Mouse (Mus musculus) midbrain, embryonic 16.5 days (tissue): ENCODE measurements around the gene Cfap97d1. TPM values are rescaled to one million over a fixed set of nuclear protein-coding genes. Genes with fewer than 3 reads are reported as not detected.
A peak's percentile ranks its signal among the peaks of the same experiment; 100 is the strongest.

Experiments
- ATAC-seq: fragments of 200-750 bp; cut with Nextera tagmentation; 2 replicates; pipeline ENCODE4 v1.8.0; 2017; ENCODE audit warnings: moderate TSS enrichment
- H3K27ac ChIP-seq: fragments of 300-500 bp; sonication (generic); 2 replicates; pipeline ENCODE4 v1.5.1; 2014; ENCODE audit warnings: mild to moderate bottlenecking, low read length, mixed read lengths
- H3K27me3 ChIP-seq: fragments of 300-500 bp; sonication (generic); 2 replicates; pipeline ENCODE4 v1.6.1; 2014; ENCODE audit warnings: low read depth, low read length, mixed read lengths; ENCODE audit not compliant: control insufficient read depth, insufficient read depth
- H3K36me3 ChIP-seq: fragments of 300-500 bp; sonication (generic); 2 replicates; pipeline ENCODE4 v1.6.1; 2014; ENCODE audit warnings: mild to moderate bottlenecking, low read length, moderate library complexity, mixed read lengths; ENCODE audit not compliant: control insufficient read depth, insufficient read depth
- H3K4me1 ChIP-seq: fragments of 300-500 bp; sonication (generic); 2 replicates; pipeline ENCODE4 v1.6.1; 2014; ENCODE audit warnings: mild to moderate bottlenecking, low read length, mixed read lengths; ENCODE audit not compliant: control insufficient read depth, insufficient read depth
- H3K4me2 ChIP-seq: fragments of 300-500 bp; sonication (generic); 2 replicates; pipeline ENCODE4 v1.6.1; 2014; ENCODE audit warnings: mild to moderate bottlenecking, low read length, mixed read lengths
- H3K4me3 ChIP-seq: fragments of 300-500 bp; sonication (generic); 2 replicates; pipeline ENCODE4 v1.5.1; 2014; ENCODE audit warnings: low read depth, mild to moderate bottlenecking, low read length, moderate library complexity, mixed read lengths
- H3K9ac ChIP-seq: fragments of 300-500 bp; sonication (generic); 2 replicates; pipeline ENCODE4 v1.6.1; 2014; ENCODE audit warnings: low read depth, low read length, mixed read lengths
- H3K9me3 ChIP-seq: fragments of 300-500 bp; sonication (generic); replicated peaks from 2 replicates; pipeline ENCODE4 v1.6.1; 2014; ENCODE audit warnings: mild to moderate bottlenecking, low read length, mixed read lengths; ENCODE audit not compliant: control insufficient read depth, poor library complexity, severe bottlenecking
- WGBS: fragments of 180-500 bp; shearing (Covaris S2); extraction: QIAGEN DNeasy Blood & Tissue Kit; methylation state at CpG from one replicate; pipeline ENCODE4 v1.1.7; 2014; 5-methylcytosine and 5-hydroxymethylcytosine counted together
- polyA plus RNA-seq: library from polyadenylated mRNA; unstranded; fragments of >200 nt; fragmentation: Nextera tagmentation; extraction: Ambion mirVana; gene quantifications from 2 replicates; pipeline ENCODE4 v1.2.1, GENCODE M21; 2015

Cfap97d1 gene
- not detected in 2 replicates for polyA plus RNA-seq

DNA sequence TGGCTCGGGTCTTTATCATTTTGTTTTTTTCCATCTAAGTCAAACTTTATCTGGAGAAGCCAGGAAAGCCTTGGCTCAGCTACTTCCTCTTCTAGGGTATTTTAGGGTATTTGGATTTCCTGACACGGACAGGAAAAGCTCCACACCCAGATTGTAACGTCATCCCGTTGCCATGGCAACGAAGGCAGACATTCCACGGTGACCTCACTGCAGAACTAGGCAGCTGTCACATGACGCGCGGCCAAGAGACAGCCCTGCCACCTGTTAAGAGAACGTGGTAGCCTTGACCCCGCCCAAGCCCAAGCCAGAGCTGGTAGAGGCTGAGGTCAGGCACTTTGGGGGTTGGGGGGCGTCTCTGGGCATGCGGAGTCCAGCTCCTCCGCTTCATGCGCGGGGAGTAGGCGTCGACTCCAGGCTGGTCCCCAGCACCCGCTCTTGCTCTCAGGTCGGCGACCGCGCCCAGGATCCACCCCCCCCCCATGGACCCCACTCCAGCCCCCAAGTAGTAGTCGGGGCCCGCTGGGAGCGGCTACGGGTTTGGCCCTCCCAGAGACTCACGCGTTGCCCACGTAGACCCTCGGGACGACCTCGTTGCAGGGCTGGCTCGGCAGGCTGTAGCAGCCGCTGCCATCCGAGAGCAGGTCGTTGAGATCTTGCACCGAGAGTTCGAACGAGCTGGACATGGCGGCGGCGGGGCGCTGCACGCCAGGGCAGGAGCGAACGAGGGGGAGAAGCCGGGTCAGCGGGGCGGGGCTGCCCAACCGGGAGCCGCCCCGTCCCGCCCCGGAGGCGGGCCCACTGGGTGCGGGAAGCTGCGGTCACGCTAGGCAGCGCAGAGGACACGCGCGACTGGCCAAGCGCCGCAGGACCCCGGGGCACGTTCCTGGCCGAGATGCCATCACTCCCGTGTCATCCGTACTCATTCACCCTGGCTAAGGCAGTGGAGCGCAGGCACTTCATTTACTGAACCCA, at the start of gene Cfap97d1:
Gene Cfap97d1, plus strand, starts transcription at position 226 of the 972 bp plus-strand sequence.
- Histone ChIP-seq H3K9me3 (no peaks in the 10 kb centered on the region), H3K4me3 (peak within 1 kb of the TSS; percentile 65), H3K4me2 (peak within 1 kb of the TSS; percentile 93), H3K27ac (peak within 1 kb of the TSS; percentile 79), H3K27me3 (no peaks in the 10 kb centered on the region), H3K9ac (peak within 1 kb of the TSS; percentile 77), H3K36me3 (no peaks in the 10 kb centered on the region; the same call in 1 of the 2 replicates), H3K4me1 (peaks cover 6% of the 10 kb centered on the region)
- WGBS, result 2% methylated on average over 70 of the region's 71 CpGs
- ATAC-seq, result peak; percentile 86

DNA sequence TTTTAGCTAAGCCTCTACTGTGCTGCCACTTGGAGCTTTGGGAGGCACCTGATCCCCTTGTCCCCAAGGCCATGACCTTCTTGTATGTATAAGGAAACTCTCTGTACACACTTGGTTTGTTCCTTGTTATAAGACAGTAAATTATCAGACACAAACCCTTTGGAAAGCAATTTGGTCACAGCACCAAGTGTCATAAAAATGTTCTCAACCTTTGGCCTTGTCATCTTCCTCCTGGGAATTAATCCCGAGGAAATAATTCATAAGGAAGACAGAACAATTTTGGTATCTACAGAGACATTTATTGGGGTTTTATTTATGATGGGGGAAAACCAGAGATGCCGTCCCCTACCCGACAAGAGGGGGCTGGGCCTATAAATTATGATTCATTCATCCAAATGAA, 48.3 kb upstream of the Cfap97d1 start:
- peaks cover 9% of the 10 kb centered on the region for H3K4me1 ChIP-seq
- H3K36me3 ChIP-seq, result no peaks in the 10 kb centered on the region
- no peak for ATAC-seq
- H3K27me3 ChIP-seq, result no peaks in the 10 kb centered on the region
- H3K27ac ChIP-seq, result no peak overlapping the region
- 89% methylated on average over 3 of the region's 3 CpGs for WGBS
- no peak overlapping the region for H3K9ac ChIP-seq
- H3K4me3 ChIP-seq, result no peak overlapping the region
- no peaks in the 10 kb centered on the region for H3K9me3 ChIP-seq
- no peak overlapping the region for H3K4me2 ChIP-seq

DNA sequence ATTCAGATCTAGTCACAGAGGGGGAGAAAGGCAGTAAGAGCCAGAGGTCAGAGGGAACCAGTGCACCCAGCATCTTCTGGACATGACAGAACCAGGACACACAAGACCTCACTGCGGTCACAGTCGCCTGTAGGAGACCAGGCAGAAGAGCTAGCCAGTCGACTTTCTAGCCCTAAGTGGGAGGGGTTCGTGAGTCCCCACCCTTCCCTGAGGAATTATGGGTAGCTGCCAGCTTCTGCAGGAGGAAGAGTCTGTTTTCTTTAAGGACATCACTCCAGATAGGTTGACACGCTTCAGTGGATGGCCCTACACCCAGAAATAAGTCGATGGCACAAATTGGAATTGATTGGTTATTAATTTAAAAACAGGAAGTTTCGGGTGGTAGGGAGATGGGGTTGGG, 47.7 kb upstream of the Cfap97d1 start:
- Histone ChIP-seq H3K4me3 (no peak overlapping the region), H3K4me1 (peaks cover 9% of the 10 kb centered on the region), H3K27me3 (no peaks in the 10 kb centered on the region), H3K4me2 (no peak overlapping the region), H3K9ac (no peak overlapping the region), H3K27ac (no peak overlapping the region), H3K36me3 (no peaks in the 10 kb centered on the region), H3K9me3 (no peaks in the 10 kb centered on the region)
- no peak for ATAC-seq
- WGBS, result 34% methylated on average over 7 of the region's 7 CpGs

DNA sequence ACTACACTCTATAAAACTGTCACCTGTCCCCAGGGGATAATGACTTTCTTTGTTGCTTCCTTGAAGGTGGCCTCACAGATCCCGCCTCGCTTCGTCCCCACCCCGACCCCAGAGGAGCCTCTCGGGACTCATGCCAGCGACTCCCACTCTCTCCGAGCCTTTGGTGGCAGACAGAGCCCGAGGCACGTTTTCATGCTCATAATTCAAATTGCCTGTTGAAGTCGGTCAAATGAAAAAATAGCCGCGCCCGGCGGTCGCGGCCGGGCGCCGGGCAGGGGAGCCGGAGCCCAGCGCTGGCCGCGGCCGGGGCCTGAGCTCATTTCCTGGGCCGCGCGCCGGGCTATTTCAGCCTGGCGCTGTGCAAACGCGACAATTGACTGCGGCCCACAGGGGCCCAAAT, 47.0 kb upstream of the Cfap97d1 start:
- Histone ChIP-seq H3K36me3 (no peaks in the 10 kb centered on the region), H3K27ac (0 out of 2 replicates have a peak overlapping the region, but pooled peaks have one; percentile 3), H3K4me1 (peaks cover 9% of the 10 kb centered on the region), H3K27me3 (no peaks in the 10 kb centered on the region), H3K9ac (peak overlapping the region; percentile 69), H3K9me3 (no peaks in the 10 kb centered on the region), H3K4me3 (peak overlapping the region; percentile 39), H3K4me2 (peak overlapping the region; percentile 79)
- ATAC-seq, result 0 out of 2 replicates have a peak, but pooled peaks have one; percentile 25
- WGBS, result under 1% methylated on average over 32 of the region's 32 CpGs

DNA sequence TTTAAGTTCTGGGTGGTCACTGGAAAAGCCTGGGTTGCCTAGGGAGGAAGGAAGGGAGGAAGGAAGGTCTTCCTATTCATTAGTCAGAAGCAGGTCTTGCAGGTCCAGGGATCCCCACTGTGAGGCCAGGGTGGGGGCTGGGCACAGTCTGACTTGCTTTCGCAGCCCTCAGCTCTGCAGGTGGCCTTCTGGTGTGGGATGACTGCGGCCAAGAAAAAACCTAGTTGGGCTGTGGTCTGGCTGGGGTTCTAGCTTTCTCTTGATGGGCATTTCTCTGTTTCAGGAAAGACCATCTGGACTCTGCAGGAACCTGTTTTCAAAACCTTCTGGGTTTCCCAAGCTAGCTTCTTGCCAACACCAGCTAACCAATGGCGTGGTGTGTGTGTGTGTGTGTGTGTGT, 41.0 kb upstream of the Cfap97d1 start:
- no peak overlapping the region for H3K27ac ChIP-seq
- no peak overlapping the region for H3K9ac ChIP-seq
- H3K27me3 ChIP-seq, result no peaks in the 10 kb centered on the region
- no peaks in the 10 kb centered on the region for H3K4me1 ChIP-seq
- H3K4me3 ChIP-seq, result no peak overlapping the region
- no peaks in the 10 kb centered on the region for H3K9me3 ChIP-seq
- ATAC-seq, result no peak
- no peak overlapping the region for H3K4me2 ChIP-seq
- H3K36me3 ChIP-seq, result no peaks in the 10 kb centered on the region
- 35% methylated on average over 3 of the region's 3 CpGs for WGBS

DNA sequence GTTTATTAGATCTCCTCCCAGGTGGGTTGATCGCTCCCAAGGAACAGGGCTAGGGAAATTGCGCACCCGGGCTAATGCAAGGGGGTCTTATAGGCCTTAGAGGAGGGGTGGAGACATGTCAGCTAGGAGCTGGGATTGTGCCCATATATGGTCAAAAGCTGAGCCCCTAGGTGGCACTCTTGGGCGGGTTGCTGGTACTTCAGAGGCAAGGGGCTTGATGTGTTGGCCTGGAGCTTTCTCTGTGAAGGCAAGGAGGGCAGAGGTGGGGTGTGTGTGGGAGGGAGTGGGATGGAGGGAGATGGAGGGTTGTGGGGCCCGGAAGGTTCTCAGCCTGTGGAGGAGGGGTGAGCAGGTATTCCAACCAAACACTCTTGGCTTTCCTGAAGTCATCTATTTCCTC, 37.6 kb upstream of the Cfap97d1 start:
- Histone ChIP-seq H3K27me3 (0 out of 2 replicates have a peak, but pooled peaks cover 3% of the 10 kb centered on the region), H3K4me2 (no peak overlapping the region), H3K36me3 (no peaks in the 10 kb centered on the region), H3K27ac (no peak overlapping the region), H3K4me1 (no peaks in the 10 kb centered on the region), H3K4me3 (no peak overlapping the region), H3K9me3 (no peaks in the 10 kb centered on the region), H3K9ac (no peak overlapping the region)
- no peak for ATAC-seq
- 22% methylated on average over 5 of the region's 5 CpGs for WGBS

DNA sequence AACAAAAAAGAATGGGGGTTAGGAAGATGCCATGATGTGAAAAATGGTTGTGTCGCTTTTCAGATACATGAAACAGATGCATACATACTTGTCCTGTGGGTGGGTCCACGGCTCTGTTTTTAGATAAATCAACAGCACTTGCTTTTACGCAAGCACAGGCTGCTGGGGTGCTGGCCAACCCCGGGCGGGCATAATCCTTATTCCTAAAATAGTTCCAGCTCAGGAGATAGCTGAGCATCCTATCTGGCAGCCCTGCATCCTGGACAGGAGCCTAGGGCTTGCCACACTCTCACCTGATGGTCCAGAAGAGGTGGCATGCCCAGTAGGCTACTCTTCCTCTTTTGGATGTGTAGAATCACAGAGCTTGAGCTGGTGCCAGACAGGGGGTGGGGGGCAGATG, 34.1 kb upstream of the Cfap97d1 start:
- peaks cover 12% of the 10 kb centered on the region; the same call in 1 of the 2 replicates for H3K27me3 ChIP-seq
- no peak for ATAC-seq
- H3K4me3 ChIP-seq, result no peak overlapping the region
- no peak overlapping the region for H3K4me2 ChIP-seq
- no peak overlapping the region for H3K27ac ChIP-seq
- H3K4me1 ChIP-seq, result peaks cover 7% of the 10 kb centered on the region; the same call in 1 of the 2 replicates
- WGBS, result 95% methylated on average over 5 of the region's 5 CpGs
- no peaks in the 10 kb centered on the region for H3K9me3 ChIP-seq
- no peak overlapping the region for H3K9ac ChIP-seq
- H3K36me3 ChIP-seq, result no peaks in the 10 kb centered on the region

DNA sequence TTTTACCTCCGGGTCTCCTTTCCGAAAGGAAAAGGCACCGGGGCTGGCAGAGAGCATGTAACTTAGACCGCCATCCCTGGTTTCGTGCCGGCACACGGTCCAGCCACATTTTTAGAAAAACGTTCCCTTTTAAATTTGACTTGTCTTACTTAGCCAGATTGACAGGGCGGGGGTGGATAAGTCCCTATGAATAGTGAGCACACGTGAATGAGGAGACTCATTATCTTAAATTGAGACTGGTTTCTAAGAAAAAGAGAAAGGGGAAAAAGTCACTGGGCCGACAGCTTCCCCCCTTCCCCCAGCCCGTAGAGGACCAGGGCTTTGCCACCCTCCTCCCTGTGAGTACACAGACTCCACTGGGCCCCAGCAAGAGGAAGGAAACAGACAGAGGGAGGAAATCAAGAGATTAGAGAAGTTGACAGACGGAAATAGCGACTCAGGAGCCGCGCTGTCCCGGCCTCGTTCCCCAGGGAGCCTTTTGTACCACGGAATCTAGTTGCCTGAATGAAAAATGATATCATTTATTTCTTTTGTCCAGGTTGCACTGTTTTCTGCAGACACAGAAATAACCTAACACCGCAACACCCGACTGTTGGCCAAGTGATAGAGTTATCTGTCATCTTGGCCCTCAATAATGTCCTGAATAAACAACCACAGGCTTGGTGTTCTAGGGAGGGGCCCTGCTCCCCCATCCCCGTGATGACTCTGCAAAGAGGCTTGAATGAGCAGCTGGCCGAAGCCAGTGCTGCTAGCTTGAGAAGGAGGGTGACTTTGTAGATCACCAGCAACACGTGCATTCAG, 31.3 kb upstream of the Cfap97d1 start:
- no peaks in the 10 kb centered on the region for H3K9me3 ChIP-seq

More for the DNA sequence above, 31.3 kb upstream of the Cfap97d1 start:
- Histone ChIP-seq H3K27me3 (peaks cover 12% of the 10 kb centered on the region; the same call in 1 of the 2 replicates), H3K36me3 (no peaks in the 10 kb centered on the region), H3K4me2 (peak overlapping the region; percentile 29; the same call in 1 of the 2 replicates), H3K9ac (no peak overlapping the region), H3K4me1 (peaks cover 7% of the 10 kb centered on the region; the same call in 1 of the 2 replicates), H3K4me3 (no peak overlapping the region), H3K27ac (no peak overlapping the region)
- no peak for ATAC-seq
- WGBS, result 17% methylated on average over 24 of the region's 24 CpGs
